8 mouse cellular contexts compared by ENCODE assay signal in the genomic region with DNA sequence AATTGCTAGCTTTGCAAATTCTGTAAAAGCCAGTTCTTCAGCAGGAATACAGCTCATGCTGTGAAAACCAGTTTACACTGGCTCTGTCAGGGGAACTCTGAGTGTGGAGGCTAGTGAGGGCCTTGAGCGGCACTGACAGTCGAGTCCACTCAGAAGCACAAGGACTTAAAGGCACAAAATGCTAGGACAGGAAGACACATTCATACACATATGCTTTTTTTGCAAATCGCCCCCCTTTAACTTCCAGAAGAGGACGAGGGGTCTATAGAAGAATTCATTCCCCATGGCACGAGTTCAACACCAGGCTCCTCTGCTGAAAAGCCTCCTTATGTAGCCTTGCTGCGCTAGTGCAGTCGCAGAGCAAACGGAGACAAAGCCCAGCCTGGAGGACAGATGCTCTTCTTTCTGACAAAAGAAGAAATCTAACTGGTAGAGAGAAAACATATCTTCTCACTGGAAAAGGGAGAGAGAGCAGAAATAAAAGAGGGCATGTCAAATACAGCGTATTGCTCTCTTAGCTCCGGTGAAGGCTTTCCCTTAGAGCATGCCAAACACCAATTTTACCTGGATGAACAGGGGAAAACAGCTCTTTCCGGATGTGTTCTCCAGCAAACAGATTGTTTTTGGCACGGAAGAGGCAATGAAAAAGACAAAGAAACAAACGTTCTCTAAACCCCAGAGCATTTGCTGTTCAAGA. TPM values are rescaled to one million over a fixed set of nuclear protein-coding genes. Genes with fewer than 3 reads are reported as not detected.
DNase-seq lines count a peak whose midpoint lies in the region; ATAC-seq and TF ChIP-seq lines count a peak whose summit lies in the region.

No protein-coding gene starts in this region.

- no peak for TF ChIP-seq CTCF in lung, embryonic 14.5 days (IDR thresholded peaks at IDR 0.05; ENCODE audit: low read depth)
- TF ChIP-seq CTCF in cerebellum, adult 2 months (IDR thresholded peaks at IDR 0.05; ENCODE audit: borderline replicate concordance, insufficient read depth, low read depth, low read length): no peak

- 10% methylated on average over 13 of the region's 13 CpGs for WGBS in lung, embryonic 14.5 days
- 3% methylated on average over 13 of the region's 13 CpGs for WGBS in cerebellum, adult 2 months
- 9% methylated on average over 13 of the region's 13 CpGs for WGBS in heart, embryonic 14.5 days
- WGBS in neural tube, embryonic 12.5 days: 6% methylated on average over 13 of the region's 13 CpGs

- no peaks in the 10 kb centered on the region for H3K36me3 ChIP-seq in lung, embryonic 14.5 days (ENCODE audit: insufficient read depth)
- H3K36me3 ChIP-seq in heart, embryonic 14.5 days (ENCODE audit: control insufficient read depth, insufficient read depth, low read length): no peaks in the 10 kb centered on the region
- H3K36me3 ChIP-seq in neural tube, embryonic 12.5 days: no peaks in the 10 kb centered on the region

- peak overlapping the region; percentile 91 for H3K4me3 ChIP-seq in lung, embryonic 14.5 days (ENCODE audit: low read depth, low read length)
- peak overlapping the region; percentile 68 for H3K4me3 ChIP-seq in cerebellum, adult 2 months (replicated peaks; ENCODE audit: insufficient read depth, low read depth, low read length)
- H3K4me3 ChIP-seq in heart, embryonic 14.5 days (ENCODE audit: control insufficient read depth in 1 of 2, insufficient read depth in 1 of 2, low read depth in 1 of 2, low read length in 2 of 2): peak overlapping the region; percentile 85 to 97
- peak overlapping the region; percentile 99 for H3K4me3 ChIP-seq in neural tube, embryonic 12.5 days

- peak overlapping the region; percentile 97 for H3K4me2 ChIP-seq in lung, embryonic 14.5 days
- peak overlapping the region; percentile 99 for H3K4me2 ChIP-seq in heart, embryonic 14.5 days (ENCODE audit: low read length)
- peak overlapping the region; percentile 64 for H3K4me2 ChIP-seq in neural tube, embryonic 12.5 days (replicated peaks)

- ATAC-seq in lung, embryonic 14.5 days (ENCODE audit: insufficient read depth): no peak
- no peak for ATAC-seq in heart, embryonic 14.5 days (ENCODE audit: insufficient number of reproducible peaks, insufficient read depth, low FRiP score, low read depth)
- ATAC-seq in neural tube, embryonic 12.5 days (ENCODE audit: low FRiP score, low read depth): peak; percentile 45

- H3K9ac ChIP-seq in lung, embryonic 14.5 days: peak overlapping the region; percentile 86
- peak overlapping the region; percentile 95 for H3K9ac ChIP-seq in heart, embryonic 14.5 days (ENCODE audit: low read length)
- peak overlapping the region; percentile 93 for H3K9ac ChIP-seq in neural tube, embryonic 12.5 days

- H3K27ac ChIP-seq in lung, embryonic 14.5 days (ENCODE audit: low read depth): peak overlapping the region; percentile 92
- H3K27ac ChIP-seq in cerebellum, adult 2 months (ENCODE audit: insufficient read depth, low read length): peak overlapping the region; percentile 60
- H3K27ac ChIP-seq in heart, embryonic 14.5 days (replicated peaks in 1 of 2; ENCODE audit: control insufficient read depth in 1 of 2, insufficient read depth in 1 of 2, low read depth in 2 of 2, low read length in 2 of 2): peak overlapping the region; percentile 92 to 96
- peak overlapping the region; percentile 97 for H3K27ac ChIP-seq in neural tube, embryonic 12.5 days

- TF ChIP-seq POLR2A in cerebellum, adult 2 months (IDR thresholded peaks at IDR 0.05; ENCODE audit: borderline replicate concordance, insufficient read depth, low read length): no peak

- no peaks in the 10 kb centered on the region for H3K9me3 ChIP-seq in lung, embryonic 14.5 days (ENCODE audit: low read depth, low read length)
- no peaks in the 10 kb centered on the region for H3K9me3 ChIP-seq in heart, embryonic 14.5 days (ENCODE audit: control insufficient read depth, low read length)
- no peaks in the 10 kb centered on the region for H3K9me3 ChIP-seq in neural tube, embryonic 12.5 days

- DNase-seq in lung, embryonic 14.5 days: peak; percentile 55
- DNase-seq in lung, postnatal 4 days: no peak
- peak; percentile 48 to 53 for DNase-seq in cerebellum, adult 2 months
- peak; percentile 50 to 68 for DNase-seq in kidney, postnatal 36 days
- DNase-seq in ovary, postnatal 14 days (ENCODE audit: low spot score): no peak
- DNase-seq in c-Kit-positive CD71-positive TER-119-positive erythroid progenitor cells, embryonic 14.5 days (ENCODE audit: low spot score): no peak

- no peaks in the 10 kb centered on the region for H3K27me3 ChIP-seq in lung, embryonic 14.5 days (ENCODE audit: insufficient read depth, low read length)
- H3K27me3 ChIP-seq in cerebellum, adult 2 months (ENCODE audit: control insufficient read depth, insufficient read depth, low read length): no peaks in the 10 kb centered on the region
- H3K27me3 ChIP-seq in heart, embryonic 14.5 days (ENCODE audit: control insufficient read depth, insufficient read depth, low read length): no peaks in the 10 kb centered on the region
- H3K27me3 ChIP-seq in neural tube, embryonic 12.5 days (replicated peaks): no peaks in the 10 kb centered on the region

- H3K4me1 ChIP-seq in lung, embryonic 14.5 days (ENCODE audit: insufficient read depth): peaks cover 4% of the 10 kb centered on the region; the same call in 1 of the 2 replicates
- H3K4me1 ChIP-seq in cerebellum, adult 2 months (ENCODE audit: control insufficient read depth, insufficient read depth, low read length): peaks cover 4% of the 10 kb centered on the region; the same call in 1 of the 2 replicates
- peaks cover 0 to 29% of the 10 kb centered on the region in 2 experiments; a peak in 2 of 4 replicates for H3K4me1 ChIP-seq in heart, embryonic 14.5 days (ENCODE audit: control insufficient read depth in 2 of 2, insufficient read depth in 2 of 2, low read length in 2 of 2)
- peaks cover 21% of the 10 kb centered on the region for H3K4me1 ChIP-seq in neural tube, embryonic 12.5 days

RNA-seq across cellular contexts. Expression of a gene that starts 1.0 kb away (rescaled TPM):
- polyA plus RNA-seq in lung, embryonic 14.5 days (2014; fragmentation: Nextera tagmentation; extraction: Ambion mirVana): 138 TPM in 2 replicates
- polyA plus RNA-seq in cerebellum, adult 2 months (2012; rRNA removed): 85.5 and 94.0 TPM in 2 replicates
- polyA plus RNA-seq in heart, embryonic 14.5 days (2014; fragmentation: Nextera tagmentation; extraction: Ambion mirVana): 77.5 and 78.1 TPM in 2 replicates
- 151 and 156 TPM in 2 replicates for polyA plus RNA-seq in neural tube, embryonic 12.5 days (2016; fragmentation: Nextera tagmentation; extraction: Ambion mirVana)

RNA-seq across cellular contexts. Expression of a gene that starts 2.3 kb away (rescaled TPM):
- 5.1 and 5.8 TPM in 2 replicates for polyA plus RNA-seq in lung, embryonic 14.5 days (2014; fragmentation: Nextera tagmentation; extraction: Ambion mirVana)
- polyA plus RNA-seq in cerebellum, adult 2 months (2012; rRNA removed): 12.1 and 13.8 TPM in 2 replicates
- polyA plus RNA-seq in heart, embryonic 14.5 days (2014; fragmentation: Nextera tagmentation; extraction: Ambion mirVana): 5.0 and 6.0 TPM in 2 replicates
- 12.7 and 16.9 TPM in 2 replicates for polyA plus RNA-seq in neural tube, embryonic 12.5 days (2016; fragmentation: Nextera tagmentation; extraction: Ambion mirVana)

Comparison
In these comparisons a context has a peak if more than half of its experiments do, and no peak if none do; other contexts are left out.
1. DNase-seq: peak in lung, embryonic 14.5 days (single experiment), cerebellum, adult 2 months (2 of 2) and kidney, postnatal 36 days (2 of 2); none in lung, postnatal 4 days (0 of 2), ovary, postnatal 14 days (single experiment) and c-Kit-positive CD71-positive TER-119-positive erythroid progenitor cells, embryonic 14.5 days (single experiment).
2. Peak in every context shown above with its lines, with median percentiles within 50 percentile points of each other: H3K27ac ChIP-seq, H3K4me2 ChIP-seq, H3K4me3 ChIP-seq and H3K9ac ChIP-seq.